Mouse (Mus musculus) forebrain, postnatal 0 days (tissue): ENCODE results near the gene Enpp3. TPM values are rescaled to one million over a fixed set of nuclear protein-coding genes. Genes with fewer than 3 reads are reported as not detected.
"Not testable (repeated sequence)": the region's sequence is repeated elsewhere in the genome, so short reads cannot be mapped to it uniquely, and the experiment has no call there.

Source experiments
- ATAC-seq: fragments of 200-750 bp; cut with Nextera tagmentation; 2 replicates; pipeline ENCODE4 v1.8.0; 2017; ENCODE audit warnings: mild to moderate bottlenecking, moderate library complexity
- DNase-seq: peaks from one replicate; pipeline ENCODE4 v3.0.0-alpha.2; 2015
- H3K27ac ChIP-seq: fragments of 300-500 bp; sonication (generic); 2 replicates; pipeline ENCODE4 v1.5.1; 2014; ENCODE audit warnings: low read depth, mild to moderate bottlenecking, antibody characterized with exemption, low read length, moderate library complexity, mixed read lengths
- H3K27me3 ChIP-seq: fragments of 300-500 bp; sonication (generic); 2 replicates; pipeline ENCODE4 v1.6.1; 2014; ENCODE audit warnings: mild to moderate bottlenecking, low read length, mixed read lengths; ENCODE audit not compliant: insufficient read depth
- H3K36me3 ChIP-seq: fragments of 300-500 bp; sonication (generic); 2 replicates; pipeline ENCODE4 v1.6.1; 2014; ENCODE audit warnings: mild to moderate bottlenecking, moderate library complexity; ENCODE audit not compliant: insufficient read depth
- H3K4me1 ChIP-seq: fragments of 300-500 bp; sonication (generic); 2 replicates; pipeline ENCODE4 v1.6.1; 2014; ENCODE audit warnings: antibody characterized with exemption; ENCODE audit not compliant: insufficient read depth
- H3K4me2 ChIP-seq: fragments of 300-500 bp; sonication (generic); 2 replicates; pipeline ENCODE4 v1.6.1; 2014; ENCODE audit warnings: low read depth, mild to moderate bottlenecking, moderate library complexity
- H3K4me3 ChIP-seq: fragments of 300-500 bp; sonication (generic); 2 replicates; pipeline ENCODE4 v1.5.1; 2014; ENCODE audit warnings: low read depth, low read length, mixed read lengths
- H3K9ac ChIP-seq: fragments of 300-500 bp; sonication (generic); 2 replicates; pipeline ENCODE4 v1.6.1; 2014; ENCODE audit warnings: mild to moderate bottlenecking
- H3K9me3 ChIP-seq: fragments of 300-500 bp; sonication (generic); 2 replicates; pipeline ENCODE4 v1.6.1; 2016; ENCODE audit warnings: low read length
- CTCF ChIP-seq: sonication (generic); IDR thresholded peaks from 2 replicates; pipeline ENCODE4 v1.5.1; 2016; ENCODE audit warnings: antibody characterized with exemption, control low read depth, low read depth
- WGBS: fragments of 180-500 bp; shearing (Covaris S2); extraction: QIAGEN DNeasy Blood & Tissue Kit; methylation state at CpG from one replicate; pipeline ENCODE4 v1.1.7; 2014; 5-methylcytosine and 5-hydroxymethylcytosine counted together
- polyA plus RNA-seq: library from polyadenylated mRNA; unstranded; fragments of >200 nt; fragmentation: Nextera tagmentation; extraction: Ambion mirVana; gene quantifications from 2 replicates; pipeline ENCODE4 v1.2.1, GENCODE M21; 2015
- total RNA-seq: library from RNA; depleted of rRNA; stranded (reverse); fragments of >200 nt; gene quantifications from 2 replicates; pipeline ENCODE4 v1.2.3, GENCODE M21; 2014

Gene Enpp3
- total and polyA plus RNA-seq, 2 experiments from 2014 or later: 1.7 to 2.5 TPM

DNA sequence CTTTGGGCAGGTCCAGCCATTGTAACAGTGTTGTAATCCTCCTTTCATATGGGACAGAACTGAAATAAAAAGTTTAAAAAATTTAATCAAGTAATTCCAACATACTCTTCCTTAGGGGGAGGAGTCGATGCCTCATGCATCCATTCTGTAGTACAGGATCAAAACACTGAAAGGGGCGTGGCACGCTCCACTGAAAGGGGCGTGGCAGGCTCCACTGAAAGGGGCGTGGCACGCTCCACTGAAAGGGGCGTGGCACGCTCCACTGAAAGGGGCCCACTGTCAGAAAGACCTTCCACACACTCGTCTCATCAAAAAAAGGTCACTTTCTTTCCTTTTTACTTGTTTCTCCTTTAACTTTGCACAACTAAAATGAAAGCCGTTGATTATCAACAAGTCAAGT is 36.7 kb downstream of the Enpp3 start:
- no peaks in the 10 kb centered on the region for H3K9me3 ChIP-seq
- H3K27ac ChIP-seq: no peak overlapping the region
- ATAC-seq: no peak
- no peak overlapping the region for H3K4me3 ChIP-seq
- 91% methylated on average over 10 of the region's 10 CpGs for WGBS
- TF ChIP-seq CTCF: no peak
- no peaks in the 10 kb centered on the region for H3K36me3 ChIP-seq
- no peak overlapping the region for H3K4me2 ChIP-seq
- no peaks in the 10 kb centered on the region for H3K27me3 ChIP-seq
- H3K9ac ChIP-seq: no peak overlapping the region
- H3K4me1 ChIP-seq: no peaks in the 10 kb centered on the region
- no peak for DNase-seq

DNA sequence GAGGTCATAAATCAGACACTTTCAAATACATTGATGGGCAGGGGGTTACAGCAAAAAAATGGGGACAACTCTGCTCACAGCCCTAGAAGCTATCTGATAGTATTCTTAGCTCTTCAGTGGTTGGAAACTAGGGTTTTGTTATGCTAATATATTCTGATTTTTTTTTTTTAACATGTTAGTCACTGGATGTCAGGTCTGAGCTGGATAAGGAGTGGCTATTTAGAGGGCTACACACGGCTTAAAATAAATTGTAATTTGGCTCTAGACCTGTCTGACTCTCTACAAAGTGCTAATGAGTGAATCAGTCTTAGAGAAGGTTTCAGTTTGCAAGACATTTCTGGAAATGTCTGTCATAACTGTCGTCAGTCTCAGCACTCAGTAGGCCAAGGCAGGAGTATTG is 37.5 kb downstream of the Enpp3 start:
- Histone ChIP-seq H3K9me3 (no peaks in the 10 kb centered on the region), H3K4me1 (no peaks in the 10 kb centered on the region), H3K4me3 (no peak overlapping the region), H3K27me3 (no peaks in the 10 kb centered on the region), H3K27ac (no peak overlapping the region), H3K36me3 (no peaks in the 10 kb centered on the region), H3K9ac (no peak overlapping the region), H3K4me2 (no peak overlapping the region)
- DNase-seq (no peak), ATAC-seq (no peak)
- 59% methylated on average over 2 of the region's 2 CpGs for WGBS
- TF ChIP-seq CTCF: no peak

DNA sequence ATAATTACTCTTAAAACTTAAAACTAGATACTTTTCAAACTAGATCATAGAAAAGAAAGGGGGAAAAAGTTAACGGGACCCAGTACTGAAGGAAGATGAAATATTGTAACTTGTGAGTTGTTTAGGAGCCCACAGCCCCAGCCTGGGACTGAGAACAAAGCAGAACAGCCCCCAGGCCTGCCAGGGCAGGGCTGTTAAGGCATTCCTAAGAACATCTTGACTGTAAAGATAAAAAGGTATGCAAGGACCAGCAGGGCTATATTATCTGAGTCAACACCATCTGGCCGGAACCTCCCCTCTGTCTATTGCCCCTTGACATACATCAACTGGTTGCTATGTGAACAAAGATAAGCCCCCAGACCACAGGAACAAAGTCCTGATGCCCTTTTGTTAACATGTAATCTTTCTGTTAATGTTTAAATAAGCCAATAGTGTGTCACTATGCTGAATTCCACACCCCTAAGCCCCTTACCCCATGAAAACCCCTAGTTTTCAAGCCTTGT is 39.8 kb downstream of the Enpp3 start:
- H3K9ac ChIP-seq, ATAC-seq, H3K4me3 ChIP-seq, H3K9me3 ChIP-seq, H3K4me1 ChIP-seq, H3K4me2 ChIP-seq, H3K36me3 ChIP-seq, H3K27me3 ChIP-seq, H3K27ac ChIP-seq, DNase-seq: not testable (repeated sequence)
- 95% methylated on average over 2 of the region's 2 CpGs for WGBS

- WGBS: 94% methylated on average over 2 of the region's 2 CpGs
- H3K9ac ChIP-seq: no peak overlapping the region
- no peaks in the 10 kb centered on the region for H3K9me3 ChIP-seq
- H3K4me3 ChIP-seq: no peak overlapping the region
- no peak for TF ChIP-seq CTCF
- H3K4me2 ChIP-seq: no peak overlapping the region
- no peaks in the 10 kb centered on the region for H3K36me3 ChIP-seq
- no peak overlapping the region for H3K27ac ChIP-seq
- no peaks in the 10 kb centered on the region for H3K4me1 ChIP-seq
- ATAC-seq (no peak), DNase-seq (no peak)
- no peaks in the 10 kb centered on the region for H3K27me3 ChIP-seq
Observed at GRCm38 (mm10) chr10:24801796-24802195, 40.8 kb downstream of the Enpp3 start.

DNA sequence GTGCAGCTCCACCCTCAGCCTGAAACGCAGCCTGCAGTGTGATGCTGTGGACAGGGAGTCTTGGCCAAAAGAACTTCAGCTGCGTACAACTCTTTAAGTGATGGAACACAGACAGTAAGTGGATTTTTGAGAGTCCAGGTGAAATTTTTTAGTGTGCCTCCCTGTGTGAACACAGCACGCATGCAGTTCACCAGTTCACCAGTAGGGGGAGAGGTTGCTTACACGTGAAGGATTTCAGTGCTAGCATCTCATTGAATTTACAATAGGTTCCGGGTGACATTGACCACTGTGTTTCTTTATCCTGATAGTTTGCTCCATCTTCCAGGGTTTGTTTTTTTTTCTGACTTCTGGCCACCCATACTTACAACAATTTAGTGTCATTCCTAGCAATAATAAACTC is 45.4 kb downstream of the Enpp3 start:
- Histone ChIP-seq H3K36me3 (no peaks in the 10 kb centered on the region), H3K4me2 (no peak overlapping the region), H3K9me3 (no peaks in the 10 kb centered on the region), H3K27ac (no peak overlapping the region), H3K27me3 (no peaks in the 10 kb centered on the region), H3K4me3 (no peak overlapping the region), H3K9ac (no peak overlapping the region), H3K4me1 (no peaks in the 10 kb centered on the region)
- 44% methylated on average over 5 of the region's 5 CpGs for WGBS
- TF ChIP-seq CTCF: peak; percentile 86
- peak; percentile 23; the same call in 1 of the 2 replicates for ATAC-seq
- peak; percentile 62 for DNase-seq

- Histone ChIP-seq H3K36me3 (no peaks in the 10 kb centered on the region), H3K27ac (no peak overlapping the region), H3K9ac (no peak overlapping the region), H3K4me3 (no peak overlapping the region), H3K4me1 (no peaks in the 10 kb centered on the region), H3K4me2 (no peak overlapping the region), H3K9me3 (no peaks in the 10 kb centered on the region), H3K27me3 (no peaks in the 10 kb centered on the region)
- no peak for TF ChIP-seq CTCF
- no peak for DNase-seq
- ATAC-seq: no peak
- 93% methylated on average over 7 of the region's 7 CpGs for WGBS
Observed at GRCm38 (mm10) chr10:24792756-24793155, 49.9 kb downstream of the Enpp3 start.

- no peak overlapping the region for H3K4me3 ChIP-seq
- no peak for ATAC-seq
- H3K4me2 ChIP-seq: no peak overlapping the region
- no peak overlapping the region for H3K27ac ChIP-seq
- WGBS: 80% methylated on average over 11 of the region's 11 CpGs
- no peak for DNase-seq
- H3K27me3 ChIP-seq: no peaks in the 10 kb centered on the region
- H3K36me3 ChIP-seq: no peaks in the 10 kb centered on the region
- H3K9ac ChIP-seq: no peak overlapping the region
- H3K9me3 ChIP-seq: no peaks in the 10 kb centered on the region
- TF ChIP-seq CTCF: peak; percentile 41
- H3K4me1 ChIP-seq: no peaks in the 10 kb centered on the region
Observed at GRCm38 (mm10) chr10:24789747-24790545, 52.7 kb downstream of the Enpp3 start.
